Mouse (Mus musculus) regulatory T cell (primary cell): ENCODE results near the gene 9830107B12Rik.
"Not testable (repeated sequence)": the region's sequence is repeated elsewhere in the genome, so short reads cannot be mapped to it uniquely, and the experiment has no call there.

ENCODE experiments used
- in situ Hi-C: fragments of 300-600 bp; cut with MboI, MseI; formaldehyde crosslinking; loops from one replicate; pipeline ENCODE4 v1.15.1; 2025; ENCODE audit warnings: high pct_unique_total_duplicates

9830107B12Rik gene

GRCm38 (mm10) chr17:48146120-48146519 is at the start of gene 9830107B12Rik:
Gene 9830107B12Rik, minus strand, starts transcription at chr17:48146268.
- in situ Hi-C loops = no loop called here

GRCm38 (mm10) chr17:48192366-48192765 is 46.3 kb upstream of the 9830107B12Rik start:
- in situ Hi-C loops = no loop called here

GRCm38 (mm10) chr17:48185252-48185651 is 39.2 kb upstream of the 9830107B12Rik start:
- in situ Hi-C loops = no loop called here

- in situ Hi-C loops = not testable (repeated sequence)
Measured at GRCm38 (mm10) chr17:48167103-48167502, 21.0 kb upstream of the 9830107B12Rik start, which contains the start of gene A530064D06Rik. Gene A530064D06Rik, minus strand, starts transcription at chr17:48167275.

GRCm38 (mm10) chr17:48157382-48158076 is 11.5 kb upstream of the 9830107B12Rik start:
- in situ Hi-C loops = no loop called here

DNA sequence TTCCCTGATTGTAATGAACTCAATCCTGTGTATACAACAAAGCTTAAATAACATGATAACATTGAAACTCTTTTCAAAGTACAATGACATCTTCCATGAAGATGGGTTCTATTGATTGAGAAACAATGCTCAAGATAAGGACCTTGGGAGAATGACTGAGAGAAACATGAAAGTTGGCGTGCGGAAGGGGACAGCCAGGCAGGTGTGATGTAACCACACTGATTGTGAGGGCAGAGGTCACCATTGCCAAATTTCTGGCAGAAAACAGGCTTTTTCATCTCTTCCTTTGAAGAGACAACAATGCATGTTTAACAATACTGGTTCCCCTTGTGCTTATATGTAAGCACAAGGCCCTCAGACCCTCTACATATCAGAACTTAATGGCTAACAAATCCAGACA is 13.3 kb downstream of the 9830107B12Rik start:
- in situ Hi-C loops = no loop called here

DNA sequence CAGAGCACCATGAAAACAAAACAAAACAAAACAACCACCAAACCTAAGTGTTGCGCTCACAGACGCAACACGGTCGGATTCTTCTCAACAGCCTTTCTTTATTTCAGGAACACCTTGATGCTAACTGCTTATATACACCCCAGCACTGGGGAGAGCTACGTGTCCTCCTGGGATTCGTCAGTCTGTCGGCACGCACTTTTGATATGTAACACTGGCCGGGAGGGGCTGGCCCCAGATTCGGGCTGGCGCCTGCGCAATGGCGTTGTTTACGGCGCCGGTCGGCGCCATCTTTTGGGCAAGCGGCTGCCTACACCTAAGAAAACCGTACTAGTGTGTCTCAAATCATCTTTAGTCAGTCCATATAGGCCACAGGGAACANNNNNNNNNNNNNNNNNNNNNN is 25.6 kb downstream of the 9830107B12Rik start:
- in situ Hi-C loops = no loop called here

- in situ Hi-C loops = loop anchor here (5.0 kb wide), 1 partner anchor 218 kb away; no protein-coding TSS in a partner anchor
Measured at GRCm38 (mm10) chr17:48119656-48120055, 26.4 kb downstream of the 9830107B12Rik start.

DNA sequence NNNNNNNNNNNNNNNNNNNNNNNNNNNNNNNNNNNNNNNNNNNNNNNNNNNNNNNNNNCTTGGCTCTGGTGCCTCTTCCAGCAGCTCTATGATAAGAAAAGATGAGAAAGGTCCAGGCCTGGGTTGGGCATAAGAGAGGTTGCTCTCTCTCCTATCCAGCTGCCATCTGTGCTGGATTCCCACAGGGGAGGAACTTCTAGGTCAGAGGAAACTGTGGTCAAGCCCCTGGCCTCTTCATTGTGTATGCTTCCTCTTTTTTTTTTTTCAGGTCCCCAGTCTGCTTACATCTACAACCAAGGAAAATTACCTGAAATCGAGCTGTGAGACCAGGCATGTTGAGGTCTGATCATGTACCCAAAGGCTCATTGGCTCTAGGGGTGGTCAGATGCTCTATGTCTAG is 27.5 kb downstream of the 9830107B12Rik start:
- in situ Hi-C loops = loop anchor here (5.0 kb wide), 1 partner anchor 219 kb away; no protein-coding TSS in a partner anchor

GRCm38 (mm10) chr17:48110547-48111287 is 35.4 kb downstream of the 9830107B12Rik start:
- in situ Hi-C loops = no loop called here

GRCm38 (mm10) chr17:48108520-48108919 is 37.5 kb downstream of the 9830107B12Rik start:
- in situ Hi-C loops = no loop called here

DNA sequence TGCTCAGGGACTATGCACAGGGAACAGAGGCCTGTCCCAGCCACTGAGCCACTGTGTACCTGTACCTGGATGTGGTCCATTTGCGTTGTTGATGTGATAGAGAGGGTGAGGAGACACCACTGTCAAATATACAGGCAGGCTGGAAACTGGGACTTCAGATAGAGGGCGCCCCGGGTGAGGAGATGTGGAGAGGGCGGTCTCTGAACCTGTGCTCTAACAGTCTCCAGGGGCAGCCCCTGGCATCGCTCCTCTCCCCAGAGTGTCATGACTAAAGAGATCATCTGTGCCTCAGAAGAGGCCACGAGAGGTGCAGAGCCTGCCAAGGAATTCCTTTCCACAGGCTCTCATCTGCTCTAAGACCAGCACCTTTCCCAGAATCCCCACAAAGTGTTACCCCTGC is 38.2 kb downstream of the 9830107B12Rik start:
- in situ Hi-C loops = no loop called here

DNA sequence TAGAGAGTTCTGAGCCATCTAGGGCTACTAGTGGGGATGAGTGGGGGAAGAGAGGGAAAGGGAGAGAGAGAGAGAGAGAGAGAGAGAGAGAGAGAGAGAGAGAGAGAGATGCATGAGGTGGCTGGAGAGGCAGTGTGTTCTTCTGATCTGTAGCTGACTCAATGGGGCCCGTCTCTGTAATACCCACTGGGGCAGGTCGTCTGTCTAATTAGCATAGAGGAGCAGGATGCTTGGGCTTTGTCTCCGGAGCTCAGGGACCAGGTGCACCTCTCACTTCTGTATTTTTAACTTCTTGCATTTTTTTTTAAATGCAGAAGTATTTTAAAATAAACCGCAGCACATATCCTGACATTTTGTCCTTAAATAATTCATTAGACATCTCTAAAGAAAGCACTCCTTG is 38.7 kb downstream of the 9830107B12Rik start:
- in situ Hi-C loops = no loop called here

DNA sequence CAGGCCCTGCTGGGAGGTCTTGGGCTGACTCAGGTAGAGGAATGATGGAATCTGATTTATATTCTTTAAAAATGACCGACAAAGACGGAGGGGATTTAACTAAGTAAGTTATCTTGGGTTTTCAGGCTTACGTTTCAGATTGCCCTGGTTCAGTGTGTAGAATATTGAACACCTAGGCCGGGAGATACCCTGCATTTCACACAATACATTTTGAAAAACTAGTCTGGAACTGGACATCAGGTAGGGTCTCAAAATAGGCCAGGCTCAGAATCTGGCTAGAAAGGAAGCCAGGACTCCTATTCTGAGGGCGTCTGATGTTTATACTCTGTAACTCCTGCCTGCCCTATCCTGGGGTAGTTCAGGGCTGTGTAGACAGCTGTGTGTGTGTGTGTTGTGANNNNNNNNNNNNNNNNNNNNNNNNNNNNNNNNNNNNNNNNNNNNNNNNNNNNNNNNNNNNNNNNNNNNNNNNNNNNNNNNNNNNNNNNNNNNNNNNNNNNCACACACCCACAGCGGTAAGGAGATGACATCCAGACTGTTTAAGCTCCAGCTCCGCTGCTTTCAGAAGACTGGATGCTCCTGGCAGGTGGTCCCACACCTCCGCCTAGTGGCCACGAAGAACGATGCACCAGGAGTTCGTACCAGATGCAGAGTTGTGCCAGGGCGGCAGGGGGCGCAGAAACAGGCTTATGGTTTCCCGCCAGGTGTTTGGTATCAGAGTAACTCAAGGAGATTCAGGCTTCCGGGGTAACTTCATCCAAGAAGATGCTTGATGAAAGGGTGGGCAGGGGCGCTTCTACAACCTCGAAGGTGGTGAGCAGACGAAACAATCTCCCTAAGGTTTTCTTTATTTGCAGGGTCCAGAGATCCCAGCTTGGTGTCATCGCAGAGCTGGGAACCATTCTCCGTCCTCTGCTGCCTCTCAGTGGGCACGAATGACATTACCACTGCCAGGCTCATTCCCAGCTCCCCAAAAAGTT is 45.3 kb downstream of the 9830107B12Rik start:
- in situ Hi-C loops = no loop called here

GRCm38 (mm10) chr17:48099312-48099711 is 46.8 kb downstream of the 9830107B12Rik start:
- in situ Hi-C loops = loop anchor here (5.0 kb wide), 3 partner anchors 52 to 307 kb away; no protein-coding TSS in a partner anchor

GRCm38 (mm10) chr17:48098528-48098890 is 47.6 kb downstream of the 9830107B12Rik start:
- in situ Hi-C loops = loop anchor here (5.0 kb wide), 3 partner anchors 51 to 306 kb away; no protein-coding TSS in a partner anchor

DNA sequence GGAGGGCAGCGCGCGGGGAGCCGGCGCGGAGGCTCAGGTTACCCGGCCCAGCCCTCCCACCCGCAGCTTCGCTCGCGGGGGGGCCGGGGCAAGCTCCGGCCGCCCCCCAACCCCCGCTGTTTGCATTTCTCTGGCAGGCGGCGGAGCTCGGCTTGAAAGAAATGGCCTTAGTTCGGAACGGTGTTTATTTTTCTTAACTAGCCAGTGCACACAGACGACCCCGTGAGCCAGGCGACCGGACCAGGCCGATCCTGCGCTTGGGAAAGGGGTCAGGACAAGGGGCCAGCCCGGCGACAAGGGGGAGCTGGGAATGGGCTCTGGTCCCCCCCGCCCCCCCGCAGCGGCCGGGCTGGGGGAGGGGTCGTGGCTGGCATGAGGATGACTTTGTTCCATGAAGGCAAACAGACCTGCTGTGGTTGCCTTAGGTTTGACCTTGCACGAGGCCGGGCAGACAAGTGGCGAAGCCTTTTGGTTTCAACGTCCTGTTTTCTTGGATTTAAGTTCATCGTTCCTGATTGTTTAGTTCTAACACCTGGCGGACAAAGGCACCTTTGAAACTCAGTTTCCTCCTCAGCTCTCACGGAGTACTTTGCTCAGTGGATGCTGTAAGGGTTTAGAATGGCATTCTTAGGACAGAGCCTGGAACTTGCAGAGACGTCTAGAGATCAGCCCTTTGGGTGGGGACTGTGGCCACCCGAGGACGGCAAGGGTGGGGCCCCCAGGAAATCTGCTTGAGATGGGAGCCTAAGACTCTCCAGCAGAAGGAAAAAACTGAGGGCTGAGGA is 48.1 kb downstream of the 9830107B12Rik start:
- in situ Hi-C loops = loop anchor here (5.0 kb wide), 3 partner anchors 51 to 306 kb away; no protein-coding TSS in a partner anchor

DNA sequence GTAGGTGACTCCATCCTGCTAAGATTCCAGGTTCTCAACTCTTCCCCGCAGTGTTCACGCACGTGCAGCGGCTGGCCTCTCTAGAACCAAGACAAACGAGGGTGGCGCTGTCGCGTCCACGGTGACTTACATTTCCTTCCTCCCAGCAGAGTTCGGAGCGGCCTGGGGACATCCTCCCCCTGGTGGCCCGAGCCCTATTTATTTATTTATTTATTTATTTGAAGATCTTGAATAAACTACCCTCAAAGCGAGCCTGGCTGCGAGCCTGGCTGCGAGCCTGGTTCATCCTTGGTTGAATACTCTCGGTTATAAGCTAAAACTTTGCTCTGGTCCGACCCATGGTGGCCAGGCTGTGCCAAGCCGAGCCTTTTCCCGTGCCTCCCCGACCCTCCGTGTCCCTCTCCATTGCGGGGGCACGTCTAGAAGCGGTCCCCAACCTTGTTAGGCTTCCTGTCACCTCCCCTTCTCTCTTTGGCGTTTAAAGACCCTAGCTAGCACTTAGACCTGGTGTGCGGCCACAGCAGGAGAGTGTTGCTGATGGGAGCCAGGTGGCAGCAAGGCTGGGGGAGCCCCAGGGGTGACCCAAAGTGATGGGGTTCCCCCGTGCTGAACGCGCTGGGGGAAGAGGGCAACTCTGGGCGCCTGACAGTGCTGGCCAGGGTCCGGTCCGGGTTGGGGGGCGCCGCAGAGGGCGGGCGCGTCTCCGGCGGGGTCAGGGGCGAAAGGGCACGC is 48.9 kb downstream of the 9830107B12Rik start:
- in situ Hi-C loops = loop anchor here (5.0 kb wide), 3 partner anchors 50 to 305 kb away; no protein-coding TSS in a partner anchor

DNA sequence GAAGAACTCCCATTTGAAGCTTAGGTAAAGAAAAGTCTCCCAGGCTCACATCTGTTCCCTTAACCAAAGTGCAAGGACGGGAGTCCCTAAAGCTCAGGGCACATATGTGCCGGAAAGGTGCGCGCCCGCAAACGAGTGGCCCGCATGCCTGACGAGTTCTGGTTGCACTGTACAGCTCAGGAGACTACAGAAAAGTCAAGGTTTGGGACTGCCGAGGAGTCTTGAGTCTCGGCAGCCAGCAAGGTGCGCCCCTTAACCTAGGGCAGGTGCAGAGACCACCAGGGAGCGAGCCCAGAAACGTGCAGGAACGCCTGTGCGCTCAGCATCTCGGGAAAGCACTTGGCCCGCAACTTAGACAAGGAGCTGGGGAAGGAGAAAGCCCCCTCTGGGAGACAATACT is 49.7 kb downstream of the 9830107B12Rik start:
- in situ Hi-C loops = loop anchor here (5.0 kb wide), 3 partner anchors 49 to 304 kb away; no protein-coding TSS in a partner anchor

GRCm38 (mm10) chr17:48095718-48096121 is 50.3 kb downstream of the 9830107B12Rik start:
- in situ Hi-C loops = loop anchor here (5.0 kb wide), 3 partner anchors 48 to 303 kb away; no protein-coding TSS in a partner anchor
